Mouse (Mus musculus): ENCODE measurements at regions not wholly inside any gene's neighbourhood (a gene's known extent, or its start where the extent isn't known, plus 50 kb on each side); places are given as distances from the start of the nearest gene placed in this dataset.

DNA sequence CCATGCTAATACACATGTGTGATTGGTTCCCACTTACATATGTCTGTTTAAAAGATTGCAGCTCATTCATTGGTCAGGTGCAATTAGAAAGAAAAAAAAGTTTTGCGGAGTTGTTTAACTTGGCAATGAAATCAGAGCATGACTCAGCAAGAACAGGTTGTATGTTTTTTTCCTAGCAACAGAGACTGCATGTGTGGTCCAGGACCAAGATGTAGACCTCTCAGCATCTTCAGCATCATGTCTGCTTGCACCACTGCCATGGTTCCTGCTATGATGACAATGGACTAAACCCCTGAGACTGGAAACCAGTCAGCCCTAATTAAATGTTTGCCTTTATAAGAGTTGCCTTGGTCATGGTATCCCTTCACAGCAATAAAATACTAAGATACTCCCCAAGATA is 236.4 kb downstream of the Ipo11 start:
- TF ChIP-seq POLR2A (IDR thresholded peaks at IDR 0.05; ENCODE audit: borderline replicate concordance, extremely low read depth, insufficient read depth, insufficient read length, poor library complexity, severe bottlenecking), result no peak
- no peak for TF ChIP-seq CTCF (IDR thresholded peaks at IDR 0.05; ENCODE audit: borderline replicate concordance, extremely low read depth, insufficient read depth, insufficient read length)

Data from brain, embryonic 14.5 days (tissue).